Comparison of ENCODE assay signal across 24 mouse cellular contexts in genomic region chr2:115673054-115673660, GRCm38 (mm10).
DNase-seq lines count a peak whose midpoint lies in the region; ATAC-seq lines count a peak whose summit lies in the region.
"Had no signal": no experiment of that assay in that cellular context is flagged by ENCODE, and none has a peak within 500 bp of the region (broad histone marks: within the 10 kb centered on the region; RNA-seq: fewer than 3 reads in every experiment).

No protein-coding gene starts in this region.

- ATAC-seq in kidney, embryonic 16.5 days (ENCODE audit: low FRiP score, low TSS enrichment) = peak; percentile 89
- no peak for ATAC-seq in hindbrain, embryonic 12.5 days (ENCODE audit: low FRiP score)
- no peak for ATAC-seq in midbrain, embryonic 14.5 days (ENCODE audit: low FRiP score, low TSS enrichment)
- ATAC-seq: CD4-positive, CD25-positive, alpha-beta regulatory T cell, adult 4 months; forebrain, embryonic 14.5 days had no signal

- H3K9ac ChIP-seq in kidney, embryonic 16.5 days (replicated peaks; ENCODE audit: low read length) = no peak overlapping the region
- no peak overlapping the region for H3K9ac ChIP-seq in hindbrain, embryonic 12.5 days
- no peak overlapping the region for H3K9ac ChIP-seq in midbrain, embryonic 14.5 days (replicated peaks; ENCODE audit: low read length)
- H3K9ac ChIP-seq: embryonic facial prominence, embryonic 15.5 days; heart, embryonic 15.5 days; hindbrain, embryonic 14.5 days had no signal

- H3K4me3 ChIP-seq in kidney, embryonic 16.5 days (ENCODE audit: low read length) = no peak overlapping the region
- H3K4me3 ChIP-seq in hindbrain, embryonic 12.5 days = no peak overlapping the region
- H3K4me3 ChIP-seq in midbrain, embryonic 14.5 days (replicated peaks; ENCODE audit: low read depth, low read length) = no peak overlapping the region
- H3K4me3 ChIP-seq: embryonic facial prominence, embryonic 15.5 days; erythroblast, embryonic 14.5 days; forebrain, embryonic 10.5 days; heart, embryonic 15.5 days had no signal

- H3K36me3 ChIP-seq in kidney, embryonic 16.5 days (ENCODE audit: insufficient read depth, low read length) = no peaks in the 10 kb centered on the region
- no peaks in the 10 kb centered on the region for H3K36me3 ChIP-seq in hindbrain, embryonic 12.5 days
- no peaks in the 10 kb centered on the region for H3K36me3 ChIP-seq in midbrain, embryonic 14.5 days (ENCODE audit: control insufficient read depth, insufficient read depth, low read length)
- H3K36me3 ChIP-seq: embryonic facial prominence, embryonic 15.5 days; forebrain, embryonic 10.5 days; heart, embryonic 15.5 days had no signal

- no peaks in the 10 kb centered on the region for H3K27me3 ChIP-seq in kidney, embryonic 16.5 days (ENCODE audit: insufficient read depth, low read length)
- no peaks in the 10 kb centered on the region for H3K27me3 ChIP-seq in hindbrain, embryonic 12.5 days
- no peaks in the 10 kb centered on the region for H3K27me3 ChIP-seq in midbrain, embryonic 14.5 days (ENCODE audit: control insufficient read depth, insufficient read depth, low read length)
- H3K27me3 ChIP-seq: embryonic facial prominence, embryonic 15.5 days; heart, embryonic 15.5 days had no signal

- peak overlapping the region; percentile 78 for H3K27ac ChIP-seq in kidney, embryonic 16.5 days (ENCODE audit: low read length)
- H3K27ac ChIP-seq in hindbrain, embryonic 12.5 days = no peak overlapping the region
- H3K27ac ChIP-seq in midbrain, embryonic 14.5 days (replicated peaks; ENCODE audit: low read depth, low read length) = no peak overlapping the region
- H3K27ac ChIP-seq: embryonic facial prominence, embryonic 15.5 days; forebrain, embryonic 10.5 days; heart, embryonic 15.5 days; hindbrain, embryonic 14.5 days had no signal

- no peaks in the 10 kb centered on the region for H3K9me3 ChIP-seq in kidney, embryonic 16.5 days (ENCODE audit: low read length)
- H3K9me3 ChIP-seq in hindbrain, embryonic 12.5 days (replicated peaks) = no peaks in the 10 kb centered on the region
- H3K9me3 ChIP-seq in midbrain, embryonic 14.5 days (ENCODE audit: control insufficient read depth, low read length) = no peaks in the 10 kb centered on the region
- H3K9me3 ChIP-seq: embryonic facial prominence, embryonic 15.5 days; forebrain, embryonic 10.5 days; G1E; heart, embryonic 15.5 days had no signal

- H3K4me1 ChIP-seq in kidney, embryonic 16.5 days (ENCODE audit: insufficient read depth, low read length) = peaks cover 19% of the 10 kb centered on the region
- no peaks in the 10 kb centered on the region for H3K4me1 ChIP-seq in hindbrain, embryonic 12.5 days
- no peaks in the 10 kb centered on the region for H3K4me1 ChIP-seq in midbrain, embryonic 14.5 days (ENCODE audit: control insufficient read depth, insufficient read depth, low read length)
- H3K4me1 ChIP-seq: embryonic facial prominence, embryonic 15.5 days; forebrain, embryonic 10.5 days had no signal

- no peak overlapping the region; the same call in 1 of the 2 replicates for H3K4me2 ChIP-seq in kidney, embryonic 16.5 days (replicated peaks; ENCODE audit: low read depth, low read length)
- no peak overlapping the region for H3K4me2 ChIP-seq in hindbrain, embryonic 12.5 days (replicated peaks)
- H3K4me2 ChIP-seq in midbrain, embryonic 14.5 days (ENCODE audit: low read length) = no peak overlapping the region
- H3K4me2 ChIP-seq: embryonic facial prominence, embryonic 15.5 days; heart, embryonic 11.5 days; heart, embryonic 15.5 days; hindbrain, embryonic 14.5 days had no signal

- DNase-seq in adrenal gland, adult 2 months = peak; percentile 28
- DNase-seq in adrenal gland, postnatal 10 days = no peak
- peak; percentile 7 to 26 for DNase-seq in kidney, adult 8-10 months
- no peak for DNase-seq in midbrain, embryonic 14.5 days
- no peak for DNase-seq in natural killer cell, adult 2 months (ENCODE audit: low spot score in 2 of 2)
- DNase-seq: adrenal gland, postnatal 25 days; B cell, adult 2 months; cerebellum, adult 2 months; cerebellum, postnatal 10 days; embryo, embryonic 11 days; gastrocnemius, postnatal 36 days; heart, adult 18-20 months; heart, postnatal 14 days had no signal

- 69% methylated on average over 7 of the region's 7 CpGs for WGBS in kidney, embryonic 16.5 days
- 94% methylated on average over 7 of the region's 7 CpGs for WGBS in hindbrain, embryonic 12.5 days
- WGBS in midbrain, embryonic 14.5 days = 86% methylated on average over 7 of the region's 7 CpGs

Comparison
In these comparisons a context has a peak if more than half of its experiments do, and no peak if none do; other contexts are left out.
1. DNase-seq: peak in adrenal gland, adult 2 months (single experiment) and kidney, adult 8-10 months (2 of 2); none in adrenal gland, postnatal 10 days (single experiment), midbrain, embryonic 14.5 days (single experiment) and natural killer cell, adult 2 months (0 of 2).